In the genomic region with DNA sequence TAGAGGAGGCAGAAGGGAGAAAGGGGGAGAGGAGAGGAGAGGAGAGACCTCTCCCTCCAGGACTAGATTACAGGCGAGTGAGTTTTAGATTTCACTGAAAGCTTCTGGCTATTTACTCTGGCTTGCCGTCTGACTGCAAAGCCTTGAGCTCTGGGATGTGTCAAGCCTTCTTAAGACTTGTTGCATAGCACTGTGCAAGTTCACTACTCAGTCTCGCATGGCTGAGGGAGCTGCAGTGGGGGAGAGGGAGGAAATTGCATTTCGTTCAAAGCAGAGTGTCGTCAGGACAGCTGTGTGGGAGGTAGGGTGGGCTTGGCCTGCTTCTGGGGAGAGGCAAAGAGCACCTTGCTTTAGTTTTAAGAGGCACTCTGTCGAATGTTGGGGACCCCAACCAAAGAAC, we compare ENCODE assay signal across 10 mouse cellular contexts. TPM values are rescaled to one million over a fixed set of nuclear protein-coding genes. Genes with fewer than 3 reads are reported as not detected.
A peak's percentile ranks its signal among the peaks of the same experiment; 100 is the strongest.
DNase-seq lines count a peak whose midpoint lies in the region; ATAC-seq lines count a peak whose summit lies in the region.
"Had no signal": no experiment of that assay in that cellular context is flagged by ENCODE, and none has a peak within 500 bp of the region (broad histone marks: within the 10 kb centered on the region; RNA-seq: fewer than 3 reads in every experiment).

No protein-coding gene starts in this region.

- H3K27me3 ChIP-seq in kidney, embryonic 16.5 days (ENCODE audit: insufficient read depth, low read length), result no peaks in the 10 kb centered on the region
- 0 out of 2 replicates have a peak, but pooled peaks cover under 1% of the 10 kb centered on the region for H3K27me3 ChIP-seq in embryonic facial prominence, embryonic 10.5 days (replicated peaks; ENCODE audit: low read depth, poor library complexity, severe bottlenecking)
- no peaks in the 10 kb centered on the region for H3K27me3 ChIP-seq in embryonic facial prominence, embryonic 15.5 days
- H3K27me3 ChIP-seq: lung, embryonic 15.5 days; midbrain, embryonic 15.5 days had no signal

- H3K9ac ChIP-seq in kidney, embryonic 16.5 days (replicated peaks; ENCODE audit: low read length), result no peak overlapping the region
- no peak overlapping the region for H3K9ac ChIP-seq in embryonic facial prominence, embryonic 15.5 days
- H3K9ac ChIP-seq: lung, embryonic 15.5 days; midbrain, embryonic 15.5 days had no signal

- H3K9me3 ChIP-seq in kidney, embryonic 16.5 days (ENCODE audit: low read length), result no peaks in the 10 kb centered on the region
- H3K9me3 ChIP-seq in embryonic facial prominence, embryonic 10.5 days, result no peaks in the 10 kb centered on the region
- no peaks in the 10 kb centered on the region for H3K9me3 ChIP-seq in embryonic facial prominence, embryonic 15.5 days (replicated peaks)
- H3K9me3 ChIP-seq: lung, embryonic 15.5 days; midbrain, embryonic 15.5 days had no signal

- 4% methylated on average over 6 of the region's 6 CpGs for WGBS in kidney, embryonic 16.5 days
- 41% methylated on average over 6 of the region's 6 CpGs for WGBS in embryonic facial prominence, embryonic 10.5 days
- 19% methylated on average over 6 of the region's 6 CpGs for WGBS in embryonic facial prominence, embryonic 15.5 days

- H3K4me1 ChIP-seq in kidney, embryonic 16.5 days (ENCODE audit: insufficient read depth, low read length), result peaks cover 45% of the 10 kb centered on the region
- peaks cover 22% of the 10 kb centered on the region for H3K4me1 ChIP-seq in embryonic facial prominence, embryonic 10.5 days
- peaks cover 27% of the 10 kb centered on the region for H3K4me1 ChIP-seq in embryonic facial prominence, embryonic 15.5 days
- H3K4me1 ChIP-seq: midbrain, embryonic 15.5 days had no signal

- peak overlapping the region; percentile 29 for H3K27ac ChIP-seq in kidney, embryonic 16.5 days (ENCODE audit: low read length)
- peak overlapping the region; percentile 48 for H3K27ac ChIP-seq in embryonic facial prominence, embryonic 10.5 days (replicated peaks)
- peak overlapping the region; percentile 56; the same call in 1 of the 2 replicates for H3K27ac ChIP-seq in embryonic facial prominence, embryonic 15.5 days (replicated peaks)
- H3K27ac ChIP-seq: lung, embryonic 15.5 days; midbrain, embryonic 15.5 days had no signal

- H3K4me3 ChIP-seq in kidney, embryonic 16.5 days (ENCODE audit: low read length), result no peak overlapping the region
- no peak overlapping the region for H3K4me3 ChIP-seq in embryonic facial prominence, embryonic 10.5 days
- no peak overlapping the region for H3K4me3 ChIP-seq in embryonic facial prominence, embryonic 15.5 days (replicated peaks)
- H3K4me3 ChIP-seq: lung, embryonic 15.5 days; midbrain, embryonic 15.5 days had no signal

- H3K4me2 ChIP-seq in kidney, embryonic 16.5 days (replicated peaks; ENCODE audit: low read depth, low read length), result no peak overlapping the region
- no peak overlapping the region for H3K4me2 ChIP-seq in embryonic facial prominence, embryonic 15.5 days (replicated peaks)
- H3K4me2 ChIP-seq: lung, embryonic 15.5 days; midbrain, embryonic 15.5 days had no signal

- peak; percentile 83 for ATAC-seq in kidney, embryonic 16.5 days (ENCODE audit: low FRiP score, low TSS enrichment)
- no peak for ATAC-seq in embryonic facial prominence, embryonic 15.5 days (ENCODE audit: insufficient number of reproducible peaks, low FRiP score, low TSS enrichment, low read depth)
- ATAC-seq in CD4-positive, CD25-positive, alpha-beta regulatory T cell, adult 4 months, result no peak
- ATAC-seq in cerebellum, adult (ENCODE audit: insufficient number of reproducible peaks, low FRiP score, low TSS enrichment), result no peak
- ATAC-seq: midbrain, embryonic 15.5 days had no signal

- no peaks in the 10 kb centered on the region for H3K36me3 ChIP-seq in kidney, embryonic 16.5 days (ENCODE audit: insufficient read depth, low read length)
- H3K36me3 ChIP-seq in embryonic facial prominence, embryonic 10.5 days (replicated peaks), result no peaks in the 10 kb centered on the region
- no peaks in the 10 kb centered on the region for H3K36me3 ChIP-seq in embryonic facial prominence, embryonic 15.5 days
- H3K36me3 ChIP-seq: lung, embryonic 15.5 days; midbrain, embryonic 15.5 days had no signal

- DNase-seq in kidney, adult 11 months, result no peak
- no peak for DNase-seq in embryonic facial prominence, embryonic 10.5 days (ENCODE audit: low spot score)
- peak; percentile 58 to 71 for DNase-seq in thymus, adult 18-20 months
- DNase-seq: cerebellum, postnatal 10 days had no signal

RNA-seq across cellular contexts. Expression of a gene that starts 8.8 kb away (rescaled TPM):
- polyA plus RNA-seq in kidney, embryonic 16.5 days (2015; fragmentation: Nextera tagmentation; extraction: Ambion mirVana), result 8.7 and 9.1 TPM in 2 replicates
- polyA plus RNA-seq in embryonic facial prominence, embryonic 10.5 days (2016; fragmentation: Nextera tagmentation; extraction: Ambion mirVana), result 3.8 and 4.0 TPM in 2 replicates
- 8.5 and 8.6 TPM in 2 replicates for polyA plus RNA-seq in embryonic facial prominence, embryonic 15.5 days (2015; fragmentation: Nextera tagmentation; extraction: Ambion mirVana)
- 10 to 100 TPM; 68.3 to 91.8 TPM for polyA plus RNA-seq in CD4-positive, CD25-positive, alpha-beta regulatory T cell, adult 4 months (2017; shearing (Covaris generic))

Comparison
In these comparisons a context has a peak if more than half of its experiments do, and no peak if none do; other contexts are left out.
1. DNase-seq: peak in thymus, adult 18-20 months (2 of 2); none in kidney, adult 11 months (single experiment) and embryonic facial prominence, embryonic 10.5 days (single experiment).
2. Peak in every context shown above with its lines, with median percentiles within 50 percentile points of each other: H3K27ac ChIP-seq.